Mouse (Mus musculus): Measurements from ENCODE around the gene 4930503B20Rik.

Gene 4930503B20Rik

DNA sequence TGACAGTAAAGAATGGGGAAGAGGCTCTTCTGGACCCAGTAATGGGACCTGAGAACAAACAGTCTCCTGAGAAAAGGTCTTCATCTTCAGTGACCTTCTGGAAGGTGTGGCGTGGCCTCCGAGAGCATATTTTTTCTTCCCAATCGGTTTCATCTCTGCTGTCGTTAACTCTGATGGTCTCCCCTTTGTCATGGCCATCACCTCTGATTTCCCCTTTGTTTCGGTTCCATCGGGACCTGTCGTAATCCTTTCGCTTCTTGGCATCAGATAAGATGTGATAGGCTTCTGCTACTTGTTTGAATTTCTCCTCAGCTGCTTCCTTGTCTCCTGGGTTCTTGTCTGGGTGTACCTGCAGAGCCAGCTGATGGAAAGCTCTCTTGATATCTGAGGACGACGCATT lies 401 bp downstream of the 4930503B20Rik start:
- DNase-seq (ENCODE audit: low spot score), result no peak

- no peak for DNase-seq (ENCODE audit: low spot score)
These were observed 1.7 kb downstream of the 4930503B20Rik start for GRCm38 (mm10) chr3:146649311-146649894.

- no peak for DNase-seq (ENCODE audit: low spot score)
These were observed 9.2 kb downstream of the 4930503B20Rik start for GRCm38 (mm10) chr3:146641818-146642427.

DNA sequence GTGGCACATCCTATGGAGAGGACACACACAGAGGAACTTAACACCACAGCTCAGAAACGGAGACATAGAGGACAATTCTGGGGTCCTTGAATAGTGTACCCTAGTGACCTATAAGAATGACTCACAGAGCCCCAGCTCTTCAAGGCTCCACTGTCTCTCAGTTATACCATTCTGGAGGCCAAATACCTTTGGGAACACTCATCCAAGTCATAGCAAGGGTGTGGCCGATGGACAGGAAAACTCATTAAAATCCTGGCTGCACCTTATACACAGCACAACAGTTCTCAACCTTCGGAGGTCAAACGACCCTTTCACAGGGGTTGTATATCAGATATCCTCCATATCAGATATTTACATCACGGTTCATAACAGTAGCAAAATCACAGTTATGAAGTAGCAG lies 18.6 kb downstream of the 4930503B20Rik start:
- no peak for DNase-seq (ENCODE audit: low spot score)

GRCm38 (mm10) chr3:146628227-146628982 lies 22.7 kb downstream of the 4930503B20Rik start:
- no peak for DNase-seq (ENCODE audit: low spot score)

- no peak for DNase-seq (ENCODE audit: low spot score)
These were observed 25.4 kb downstream of the 4930503B20Rik start for GRCm38 (mm10) chr3:146625766-146626165.

DNA sequence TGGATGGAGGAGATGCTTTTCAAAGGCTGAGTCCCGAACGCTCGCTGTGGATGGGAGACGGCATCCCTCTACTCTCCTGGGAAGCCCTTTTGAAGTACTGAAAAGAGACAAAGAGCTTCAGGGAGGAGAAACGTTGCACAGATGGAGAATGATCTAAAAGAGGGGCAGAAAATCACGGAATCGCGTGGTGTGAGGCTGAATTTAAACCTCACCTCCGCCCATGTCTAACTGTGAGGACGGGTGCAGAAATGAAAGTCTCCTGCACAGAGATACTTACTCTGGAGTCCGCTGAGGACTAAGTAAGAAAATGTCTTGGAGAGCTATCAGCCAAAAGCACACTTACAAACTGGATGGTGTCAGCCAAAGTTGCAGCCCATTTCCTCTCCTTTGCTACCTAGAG lies 29.2 kb downstream of the 4930503B20Rik start:
- DNase-seq (ENCODE audit: low spot score), result no peak

- no peak for DNase-seq (ENCODE audit: low spot score)
These were observed 30.4 kb downstream of the 4930503B20Rik start for GRCm38 (mm10) chr3:146620555-146621249.

- DNase-seq (ENCODE audit: low spot score), result no peak
These were observed 31.0 kb downstream of the 4930503B20Rik start for GRCm38 (mm10) chr3:146620101-146620500.

DNA sequence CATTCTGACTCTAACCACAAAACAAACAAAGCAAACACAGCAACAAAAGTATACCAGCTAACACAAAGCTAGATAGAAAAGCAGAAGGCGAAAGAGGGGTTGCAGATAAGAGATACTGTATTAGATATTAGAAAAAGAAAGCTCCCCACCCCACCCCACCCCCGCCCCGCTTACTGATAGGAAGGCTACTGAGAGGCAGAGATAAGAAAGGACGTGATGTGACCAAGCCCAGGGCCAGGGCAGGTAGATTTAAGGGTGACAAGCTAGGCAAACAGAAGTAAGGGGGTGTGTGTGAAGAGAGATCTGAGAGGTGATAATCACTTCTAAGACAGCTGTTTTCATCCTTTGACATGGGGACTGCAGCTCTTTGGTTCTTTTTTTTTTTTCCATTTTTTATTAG lies 32.8 kb downstream of the 4930503B20Rik start:
- DNase-seq (ENCODE audit: low spot score), result no peak

DNA sequence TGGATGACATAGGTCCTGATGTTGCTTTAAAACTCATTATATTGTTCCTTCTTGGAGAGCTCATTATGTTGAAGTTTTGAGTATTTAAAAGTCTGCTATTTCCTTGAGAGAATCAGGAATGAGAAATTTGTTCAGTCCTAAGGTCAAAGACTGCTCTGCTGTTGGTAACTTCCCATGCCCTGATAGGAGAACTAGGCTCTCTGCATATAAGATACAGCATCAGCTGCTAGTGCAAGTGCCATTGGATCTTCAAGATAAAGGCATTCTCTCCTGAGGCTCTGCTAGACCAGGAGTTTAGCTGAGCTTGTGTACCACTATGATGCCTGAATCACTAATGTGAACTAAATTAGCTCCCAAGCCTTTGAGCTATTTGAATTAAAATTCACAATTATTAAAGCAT lies 33.2 kb downstream of the 4930503B20Rik start:
- no peak for DNase-seq (ENCODE audit: low spot score)

GRCm38 (mm10) chr3:146616533-146617283 lies 34.4 kb downstream of the 4930503B20Rik start:
- no peak for DNase-seq (ENCODE audit: low spot score)

DNA sequence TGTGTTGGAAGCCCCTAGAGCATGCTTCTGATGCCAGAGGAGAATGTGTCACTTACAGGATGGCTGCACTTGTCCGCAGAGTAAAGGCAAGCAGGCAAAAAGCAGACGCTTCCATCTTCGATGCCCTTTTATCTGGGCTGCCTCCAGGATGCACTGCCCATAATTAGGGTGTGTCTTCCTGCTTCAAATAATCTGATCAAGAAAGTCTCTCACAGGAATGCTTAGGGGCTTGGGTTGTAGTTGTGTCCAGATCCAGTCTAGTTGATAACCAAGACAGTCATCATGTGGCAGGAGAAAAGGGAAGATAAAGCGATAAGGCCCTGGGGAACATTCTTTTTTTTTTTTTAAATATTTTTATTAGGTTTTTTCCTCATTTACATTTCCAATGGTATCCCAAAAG lies 35.6 kb downstream of the 4930503B20Rik start, which contains the start of gene Dnase2b:
Gene Dnase2b (minus strand): TSS at position 101 of the 400 bp plus-strand sequence.
- DNase-seq (ENCODE audit: low spot score), result no peak

GRCm38 (mm10) chr3:146611821-146612220 lies 39.3 kb downstream of the 4930503B20Rik start:
- DNase-seq (ENCODE audit: low spot score), result no peak

DNA sequence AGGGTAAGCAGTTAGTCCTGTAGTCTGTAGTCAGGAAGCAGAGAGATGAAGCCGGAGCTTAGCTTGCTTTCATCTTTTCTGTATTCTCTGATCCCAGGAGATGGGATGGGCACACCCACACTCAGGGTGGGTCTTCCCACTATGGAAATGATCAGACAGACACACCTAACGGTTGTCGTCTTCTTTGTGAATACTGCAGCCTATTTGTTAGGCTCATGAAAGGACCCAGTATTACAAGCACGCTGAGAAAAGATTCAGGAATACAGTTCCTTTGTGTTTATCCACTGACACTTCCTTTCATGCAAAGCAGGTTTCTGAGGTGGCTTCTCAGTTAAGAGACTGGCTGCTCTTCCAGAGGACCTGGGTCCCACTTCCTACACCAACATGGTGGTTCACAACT lies 39.9 kb downstream of the 4930503B20Rik start:
- no peak for DNase-seq (ENCODE audit: low spot score)

- DNase-seq (ENCODE audit: low spot score), result no peak
These were observed 40.8 kb downstream of the 4930503B20Rik start for GRCm38 (mm10) chr3:146610322-146610721.

GRCm38 (mm10) chr3:146607368-146607767 lies 43.7 kb downstream of the 4930503B20Rik start:
- DNase-seq (ENCODE audit: low spot score), result no peak

- no peak for DNase-seq (ENCODE audit: low spot score)
These were observed 46.5 kb downstream of the 4930503B20Rik start for GRCm38 (mm10) chr3:146604647-146605046.

- DNase-seq (ENCODE audit: low spot score), result no peak
These were observed 48.6 kb downstream of the 4930503B20Rik start for GRCm38 (mm10) chr3:146602531-146602930.

- no peak for DNase-seq (ENCODE audit: low spot score)
These were observed 49.9 kb downstream of the 4930503B20Rik start for GRCm38 (mm10) chr3:146601205-146601604.

- no peak for DNase-seq (ENCODE audit: low spot score)
These were observed 51.8 kb downstream of the 4930503B20Rik start for GRCm38 (mm10) chr3:146599198-146599900.
